Mouse (Mus musculus) hindbrain, embryonic 10.5 days (tissue): ENCODE results near the gene Klhdc10. TPM values are rescaled to one million over a fixed set of nuclear protein-coding genes. Genes with fewer than 3 reads are reported as not detected.
A peak's percentile ranks its signal among the peaks of the same experiment; 100 is the strongest.

Experiments
- DNase-seq: peaks from one replicate; pipeline ENCODE4 v3.0.0-alpha.2; 2017; ENCODE audit warnings: low spot score
- H3K27ac ChIP-seq: fragments of 300-500 bp; sonication (generic); 2 replicates; pipeline ENCODE4 v1.5.1; 2016; ENCODE audit warnings: mild to moderate bottlenecking, moderate library complexity
- H3K27me3 ChIP-seq: fragments of 300-500 bp; sonication (generic); 2 replicates; pipeline ENCODE4 v1.6.1; 2016; ENCODE audit warnings: mild to moderate bottlenecking; ENCODE audit not compliant: poor library complexity, insufficient read depth, severe bottlenecking
- H3K36me3 ChIP-seq: fragments of 300-500 bp; sonication (generic); 2 replicates; pipeline ENCODE4 v1.6.1; 2016; ENCODE audit warnings: mild to moderate bottlenecking, moderate library complexity
- H3K4me1 ChIP-seq: fragments of 300-500 bp; sonication (generic); replicated peaks from 2 replicates; pipeline ENCODE4 v1.6.1; 2016; ENCODE audit warnings: mild to moderate bottlenecking
- H3K4me3 ChIP-seq: fragments of 300-500 bp; sonication (generic); 2 replicates; pipeline ENCODE4 v1.5.1; 2016; ENCODE audit warnings: mild to moderate bottlenecking, moderate library complexity
- H3K9me3 ChIP-seq: fragments of 300-500 bp; sonication (generic); 2 replicates; pipeline ENCODE4 v1.6.1; 2016; ENCODE audit warnings: mild to moderate bottlenecking, moderate library complexity
- WGBS: fragments of 180-500 bp; shearing (Covaris S2); methylation state at CpG from one replicate; pipeline ENCODE4 v1.1.7; 2016; 5-methylcytosine and 5-hydroxymethylcytosine counted together
- polyA plus RNA-seq: library from polyadenylated mRNA; unstranded; fragments of >200 nt; fragmentation: Nextera tagmentation; extraction: Ambion mirVana; gene quantifications from 2 replicates; pipeline ENCODE4 v1.2.1, GENCODE M21; 2016

The Klhdc10 gene
- polyA plus RNA-seq, 1 experiment from 2014 or later, result 29.2 TPM

GRCm38 (mm10) chr6:30460750-30461446 lies 59.2 kb downstream of the Klhdc10 start:
- Histone ChIP-seq H3K27me3 (peaks cover 5% of the 10 kb centered on the region; the same call in 1 of the 2 replicates), H3K4me3 (peak overlapping the region; percentile 59), H3K27ac (peak overlapping the region; percentile 95), H3K4me1 (peaks cover 43% of the 10 kb centered on the region), H3K9me3 (no peaks in the 10 kb centered on the region), H3K36me3 (peaks cover 6% of the 10 kb centered on the region; the same call in 1 of the 2 replicates)
- 12% methylated on average over 19 of the region's 19 CpGs for WGBS
- DNase-seq, result peak; percentile 90

- no peak for DNase-seq
- Histone ChIP-seq H3K36me3 (no peaks in the 10 kb centered on the region), H3K4me3 (no peak overlapping the region), H3K4me1 (peaks cover 43% of the 10 kb centered on the region), H3K27me3 (peaks cover 5% of the 10 kb centered on the region; the same call in 1 of the 2 replicates), H3K27ac (peak overlapping the region; percentile 95), H3K9me3 (no peaks in the 10 kb centered on the region)
- WGBS, result 88% methylated on average over 13 of the region's 13 CpGs
Measured at GRCm38 (mm10) chr6:30461755-30462344, 60.2 kb downstream of the Klhdc10 start.

- no peaks in the 10 kb centered on the region for H3K36me3 ChIP-seq
- H3K4me3 ChIP-seq, result no peak overlapping the region
- 49% methylated on average over 7 of the region's 7 CpGs for WGBS
- peak overlapping the region; percentile 95 for H3K27ac ChIP-seq
- peaks cover 5% of the 10 kb centered on the region; the same call in 1 of the 2 replicates for H3K27me3 ChIP-seq
- no peak for DNase-seq
- peaks cover 51% of the 10 kb centered on the region for H3K4me1 ChIP-seq
- no peaks in the 10 kb centered on the region for H3K9me3 ChIP-seq
Measured at GRCm38 (mm10) chr6:30462822-30463221, 61.2 kb downstream of the Klhdc10 start.

GRCm38 (mm10) chr6:30465586-30465985 lies 63.9 kb downstream of the Klhdc10 start:
- H3K27ac ChIP-seq, result no peak overlapping the region; the same call in 1 of the 2 replicates
- no peaks in the 10 kb centered on the region for H3K36me3 ChIP-seq
- H3K27me3 ChIP-seq, result peaks cover 5% of the 10 kb centered on the region; the same call in 1 of the 2 replicates
- H3K4me3 ChIP-seq, result no peak overlapping the region
- H3K4me1 ChIP-seq, result peaks cover 48% of the 10 kb centered on the region
- H3K9me3 ChIP-seq, result no peaks in the 10 kb centered on the region
- DNase-seq, result no peak
- WGBS, result 85% methylated on average over 11 of the region's 11 CpGs

- no peaks in the 10 kb centered on the region for H3K36me3 ChIP-seq
Measured at GRCm38 (mm10) chr6:30468058-30468457, 66.4 kb downstream of the Klhdc10 start.

GRCm38 (mm10) chr6:30468684-30469083 lies 67.0 kb downstream of the Klhdc10 start:
- H3K36me3 ChIP-seq, result no peaks in the 10 kb centered on the region
- peaks cover 28% of the 10 kb centered on the region for H3K4me1 ChIP-seq
- peak overlapping the region; percentile 70 for H3K27ac ChIP-seq
- peak; percentile 35 for DNase-seq
- H3K4me3 ChIP-seq, result no peak overlapping the region
- WGBS, result 52% methylated on average over 12 of the region's 12 CpGs
- H3K9me3 ChIP-seq, result no peaks in the 10 kb centered on the region
- H3K27me3 ChIP-seq, result peaks cover 5% of the 10 kb centered on the region; the same call in 1 of the 2 replicates

More at GRCm38 (mm10) chr6:30468058-30468457, 66.4 kb downstream of the Klhdc10 start:
- H3K9me3 ChIP-seq, result no peaks in the 10 kb centered on the region
- no peak overlapping the region for H3K4me3 ChIP-seq
- peaks cover 28% of the 10 kb centered on the region for H3K4me1 ChIP-seq
- WGBS, result 72% methylated on average over 1 of the region's 1 CpGs
- DNase-seq, result no peak
- H3K27me3 ChIP-seq, result peaks cover 5% of the 10 kb centered on the region; the same call in 1 of the 2 replicates
- H3K27ac ChIP-seq, result no peak overlapping the region

- Histone ChIP-seq H3K4me1 (peaks cover 28% of the 10 kb centered on the region), H3K36me3 (no peaks in the 10 kb centered on the region), H3K27ac (peak overlapping the region; percentile 70), H3K27me3 (peaks cover 5% of the 10 kb centered on the region; the same call in 1 of the 2 replicates), H3K9me3 (no peaks in the 10 kb centered on the region), H3K4me3 (no peak overlapping the region)
- DNase-seq, result no peak
- 87% methylated on average over 12 of the region's 12 CpGs for WGBS
Measured at GRCm38 (mm10) chr6:30469370-30469769, 67.7 kb downstream of the Klhdc10 start.

- Histone ChIP-seq H3K36me3 (0 out of 2 replicates have a peak, but pooled peaks cover 3% of the 10 kb centered on the region), H3K9me3 (no peaks in the 10 kb centered on the region), H3K27ac (no peak overlapping the region), H3K27me3 (no peaks in the 10 kb centered on the region), H3K4me1 (peaks cover 22% of the 10 kb centered on the region), H3K4me3 (no peak overlapping the region)
- WGBS, result 76% methylated on average over 3 of the region's 3 CpGs
- DNase-seq, result no peak
Measured at GRCm38 (mm10) chr6:30471706-30472105, 70.0 kb downstream of the Klhdc10 start.

- Histone ChIP-seq H3K27ac (no peak overlapping the region), H3K4me3 (no peak overlapping the region), H3K27me3 (no peaks in the 10 kb centered on the region), H3K9me3 (no peaks in the 10 kb centered on the region), H3K4me1 (no peaks in the 10 kb centered on the region), H3K36me3 (peaks cover 39% of the 10 kb centered on the region)
- whole genome bisulfite sequencing, result 77% methylated on average over 10 of the region's 10 CpGs
- DNase-seq, result no peak
Measured at GRCm38 (mm10) chr6:30476025-30476765, 74.5 kb downstream of the Klhdc10 start.

- no peak overlapping the region for H3K4me3 ChIP-seq
- H3K9me3 ChIP-seq, result no peaks in the 10 kb centered on the region
- no peak for DNase-seq
- H3K4me1 ChIP-seq, result no peaks in the 10 kb centered on the region
- 83% methylated on average over 8 of the region's 8 CpGs for WGBS
- peaks cover 50% of the 10 kb centered on the region for H3K36me3 ChIP-seq
- no peaks in the 10 kb centered on the region for H3K27me3 ChIP-seq
- no peak overlapping the region for H3K27ac ChIP-seq
Measured at GRCm38 (mm10) chr6:30477210-30477714, 75.6 kb downstream of the Klhdc10 start.

- no peaks in the 10 kb centered on the region for H3K9me3 ChIP-seq
- no peaks in the 10 kb centered on the region for H3K4me1 ChIP-seq
- peaks cover 55% of the 10 kb centered on the region for H3K36me3 ChIP-seq
- H3K27me3 ChIP-seq, result no peaks in the 10 kb centered on the region
- H3K4me3 ChIP-seq, result no peak overlapping the region
- no peak overlapping the region for H3K27ac ChIP-seq
- WGBS, result 89% methylated on average over 6 of the region's 6 CpGs
- no peak for DNase-seq
Measured at GRCm38 (mm10) chr6:30477784-30478183, 76.1 kb downstream of the Klhdc10 start.

- H3K9me3 ChIP-seq, result no peaks in the 10 kb centered on the region
- H3K4me3 ChIP-seq, result no peak overlapping the region
- H3K36me3 ChIP-seq, result peaks cover 71% of the 10 kb centered on the region
- 95% methylated on average over 3 of the region's 3 CpGs for WGBS
- no peak for DNase-seq
- no peak overlapping the region for H3K27ac ChIP-seq
- no peaks in the 10 kb centered on the region for H3K27me3 ChIP-seq
- no peaks in the 10 kb centered on the region for H3K4me1 ChIP-seq
Measured at GRCm38 (mm10) chr6:30479418-30479817, 77.8 kb downstream of the Klhdc10 start.
